Mouse (Mus musculus) retina, adult 2 months (tissue): ENCODE data around the gene Gm49373.

Experiments used
- DNase-seq: peaks from one replicate; pipeline ENCODE4 v3.0.0-alpha.2; 2012; ENCODE audit warnings: low read depth, low spot score

The Gm49373 gene

GRCm38 (mm10) chr9:21073044-21073840, at the start of gene Gm49373, which contains the start of gene Fdx1l:
Gene Gm49373 (minus strand): TSS chr9:21073096.
Gene Fdx1l (minus strand): TSS chr9:21073614.
- peak; percentile 81 for DNase-seq

DNA sequence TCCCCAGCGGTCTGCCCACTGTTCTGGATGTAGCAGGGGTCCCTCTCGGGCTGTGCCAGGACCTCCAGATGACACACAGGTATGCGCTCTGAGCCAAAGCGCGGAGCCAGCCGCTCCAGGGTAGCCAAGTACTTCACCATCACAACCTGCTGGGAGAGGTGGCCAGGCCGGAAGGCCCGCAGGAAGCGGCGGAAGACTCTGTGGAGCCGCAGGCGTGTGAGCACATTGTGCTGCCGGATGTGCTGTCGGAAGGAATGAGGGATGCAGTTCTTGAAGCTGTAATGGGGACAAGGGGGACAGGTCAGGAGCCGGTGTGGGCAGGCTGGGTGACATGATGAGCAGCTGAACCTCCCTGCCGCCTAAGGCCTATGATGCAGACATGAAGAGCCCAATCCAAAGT, 48.6 kb upstream of the Gm49373 start:
- DNase-seq: no peak

- DNase-seq: no peak
Observed at GRCm38 (mm10) chr9:21117073-21117472, 44.2 kb upstream of the Gm49373 start.

- DNase-seq: no peak
Observed at GRCm38 (mm10) chr9:21115105-21115504, 42.2 kb upstream of the Gm49373 start.

DNA sequence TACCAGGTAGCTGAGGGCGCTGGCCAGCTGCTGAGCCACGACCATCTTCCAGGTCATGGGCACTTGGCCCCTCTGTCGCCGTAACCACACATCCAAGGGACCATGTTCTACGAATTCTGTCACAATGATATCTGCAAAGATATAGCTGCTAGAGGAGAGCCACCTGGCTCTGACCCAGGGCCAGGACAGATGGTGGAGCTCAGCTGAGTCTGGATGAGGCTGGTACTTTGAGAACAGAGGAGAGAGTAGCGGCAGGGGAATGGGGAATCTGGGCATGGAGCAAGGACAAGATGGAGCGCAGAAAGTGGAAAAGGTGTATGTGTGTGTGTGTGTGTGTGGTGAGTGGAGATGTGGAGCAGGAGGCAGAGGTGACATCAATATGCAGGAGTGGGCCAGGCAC, 41.3 kb upstream of the Gm49373 start:
- DNase-seq: no peak

- no peak for DNase-seq
Observed at GRCm38 (mm10) chr9:21113751-21114150, 40.9 kb upstream of the Gm49373 start.

- no peak for DNase-seq
Observed at GRCm38 (mm10) chr9:21107607-21108237, 34.8 kb upstream of the Gm49373 start.

DNA sequence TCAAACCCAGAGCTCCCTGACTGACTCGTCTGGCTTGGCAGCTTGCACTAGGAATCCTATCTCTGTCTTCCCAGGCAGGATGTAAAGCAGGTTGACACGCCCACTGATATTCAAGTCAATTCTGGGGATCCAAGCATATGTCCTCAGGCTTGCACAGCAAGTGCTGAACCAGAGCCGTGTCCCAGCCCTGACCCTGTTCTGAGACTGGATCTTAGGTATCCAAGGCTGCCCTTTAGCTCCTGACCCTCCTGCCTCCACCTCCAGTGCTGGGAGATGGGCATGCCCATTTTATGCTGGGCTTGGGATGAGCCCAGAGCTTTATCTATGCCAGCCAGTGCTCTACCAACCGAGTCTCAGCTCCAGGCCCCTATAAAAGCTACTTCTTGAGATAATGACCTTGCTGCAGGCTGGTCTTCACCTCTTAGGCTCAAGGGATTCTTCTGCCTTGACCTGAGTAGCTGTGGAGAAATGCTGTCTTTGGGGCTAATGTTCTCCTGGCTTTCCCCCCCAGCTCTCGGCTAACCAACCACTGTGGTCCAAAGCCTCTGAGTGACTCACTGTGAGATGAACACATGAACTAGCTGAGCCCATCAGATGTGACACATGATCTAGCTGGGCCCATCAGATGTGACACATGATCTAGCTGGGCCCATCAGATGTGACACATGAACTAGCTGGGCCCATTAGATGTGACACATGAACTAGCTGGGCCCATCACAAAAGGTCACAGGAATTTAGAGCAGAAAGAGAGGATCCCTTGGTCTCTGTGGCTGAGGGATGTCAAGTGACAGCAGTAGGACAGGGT, 33.1 kb upstream of the Gm49373 start:
- no peak for DNase-seq

DNA sequence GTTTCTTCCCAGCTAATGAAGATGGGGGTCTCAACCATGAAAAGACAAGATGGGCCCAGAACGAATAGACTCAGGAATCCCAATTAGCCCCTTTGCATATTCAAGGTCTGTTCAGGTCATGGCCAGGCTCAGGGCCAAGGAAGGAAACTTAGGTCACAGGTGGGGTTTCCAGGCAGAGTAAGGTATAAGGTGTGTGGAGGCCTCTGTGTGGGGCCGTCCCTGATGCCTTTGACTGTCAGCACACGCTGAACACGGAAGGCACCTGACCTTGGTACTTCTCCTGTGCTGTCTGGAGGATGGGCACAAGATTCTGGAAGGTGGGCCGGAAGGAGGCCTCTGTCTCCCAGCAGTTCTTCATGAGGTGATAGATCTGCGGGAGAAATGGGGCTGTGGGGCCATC, 31.9 kb upstream of the Gm49373 start:
- DNase-seq: no peak

DNA sequence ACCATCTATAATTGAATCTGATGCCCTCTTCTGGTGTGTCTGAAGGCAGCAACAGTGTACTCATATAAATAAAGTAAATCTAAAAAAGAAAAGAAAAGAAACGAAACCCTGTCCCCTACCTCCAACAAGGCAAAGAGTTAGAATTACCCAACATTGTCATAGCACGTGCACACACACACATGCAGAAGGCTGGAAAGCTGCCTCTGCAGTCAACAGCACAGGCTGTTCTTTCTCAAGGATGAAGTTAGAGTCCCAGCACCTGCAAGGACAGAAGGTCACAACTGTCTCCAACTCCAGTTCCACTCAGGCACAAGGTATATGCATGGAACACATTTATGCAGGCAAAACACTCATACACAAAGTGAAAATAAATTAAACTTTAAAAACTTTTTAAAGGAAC, 29.2 kb upstream of the Gm49373 start:
- DNase-seq: no peak

GRCm38 (mm10) chr9:21100447-21101161, 27.7 kb upstream of the Gm49373 start:
- no peak for DNase-seq

- DNase-seq: no peak
Observed at GRCm38 (mm10) chr9:21097793-21098192, 24.9 kb upstream of the Gm49373 start.

DNA sequence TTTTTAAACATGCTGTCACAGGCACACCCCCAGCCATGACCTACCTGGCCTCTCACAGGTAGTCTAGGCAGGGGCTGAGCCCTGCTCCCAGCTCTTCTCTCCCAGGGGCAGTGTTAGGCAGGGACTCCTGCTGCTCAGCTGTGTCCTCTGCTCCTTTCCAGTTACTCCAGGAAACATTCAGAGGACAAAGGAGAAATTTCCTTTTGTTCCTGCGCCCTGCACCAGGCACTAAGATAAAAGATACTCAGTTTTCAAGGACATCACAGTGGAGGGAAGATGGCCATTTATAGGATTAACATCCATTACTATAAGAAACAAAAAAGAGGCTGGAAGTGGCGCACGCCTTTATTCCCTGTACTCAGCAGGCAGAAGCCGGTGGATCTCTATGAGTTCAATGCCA, 23.1 kb upstream of the Gm49373 start:
- DNase-seq: no peak

DNA sequence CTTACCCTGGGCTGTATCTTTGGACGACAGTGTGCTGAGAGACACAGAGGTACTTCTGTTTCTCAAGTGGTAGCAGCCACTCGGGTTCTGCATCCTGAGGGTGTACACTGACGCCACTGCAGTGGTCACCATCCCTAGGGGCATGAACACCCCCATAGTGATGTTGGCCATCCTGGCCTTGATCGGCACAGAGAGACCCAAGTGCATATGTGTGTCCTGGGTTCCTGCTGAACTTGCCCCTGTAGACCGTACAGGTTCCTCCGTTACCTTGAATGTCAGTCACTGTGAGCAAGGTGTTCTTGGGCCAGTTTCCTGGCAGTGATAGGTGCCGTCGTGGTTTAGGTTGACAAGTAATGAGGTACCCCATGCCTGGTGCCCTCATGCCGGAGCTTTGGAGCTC, 20.5 kb upstream of the Gm49373 start:
- DNase-seq: no peak

DNA sequence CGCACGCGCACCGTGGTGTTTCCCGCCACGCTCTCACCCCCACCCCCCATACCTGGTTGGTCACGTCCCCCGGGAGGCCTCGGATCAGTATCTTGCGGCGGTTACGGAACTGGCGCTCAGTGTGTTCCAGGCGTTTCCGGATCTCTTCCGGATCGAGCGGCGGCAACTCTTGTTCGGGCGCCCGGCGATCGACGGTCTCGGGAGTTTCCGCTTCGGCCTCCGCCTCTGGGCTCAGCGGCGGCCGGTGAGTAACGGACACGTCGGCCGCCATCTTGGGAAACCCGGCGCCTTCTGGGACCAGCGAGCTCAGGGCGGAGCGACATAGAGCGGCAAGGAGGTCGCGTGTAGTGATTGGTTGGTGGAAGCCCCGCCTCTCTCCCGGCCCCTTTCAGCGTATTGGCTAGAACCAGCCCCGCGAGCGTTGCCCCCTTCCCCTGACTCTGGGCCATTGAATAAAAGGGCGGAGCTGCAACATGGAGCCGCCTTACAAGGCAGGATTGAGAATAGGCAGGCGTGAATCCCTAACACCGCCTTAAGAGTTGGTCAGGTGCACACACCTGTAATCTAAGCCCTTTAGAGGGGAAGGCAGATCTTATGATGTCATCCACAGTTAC, 18.9 kb upstream of the Gm49373 start, which contains the start of the genes Gm38431 and Raver1:
Gene Gm38431, minus strand, starts transcription at position 291 of the 614 bp plus-strand sequence.
Gene Raver1, minus strand, starts transcription at position 302 of the 614 bp plus-strand sequence.
- peak; percentile 92 for DNase-seq

- DNase-seq: peak; percentile 9
Observed at GRCm38 (mm10) chr9:21090972-21091706, 18.2 kb upstream of the Gm49373 start.

- no peak for DNase-seq
Observed at GRCm38 (mm10) chr9:21090537-21090936, 17.6 kb upstream of the Gm49373 start.

GRCm38 (mm10) chr9:21083324-21083723, 10.4 kb upstream of the Gm49373 start:
- no peak for DNase-seq

DNA sequence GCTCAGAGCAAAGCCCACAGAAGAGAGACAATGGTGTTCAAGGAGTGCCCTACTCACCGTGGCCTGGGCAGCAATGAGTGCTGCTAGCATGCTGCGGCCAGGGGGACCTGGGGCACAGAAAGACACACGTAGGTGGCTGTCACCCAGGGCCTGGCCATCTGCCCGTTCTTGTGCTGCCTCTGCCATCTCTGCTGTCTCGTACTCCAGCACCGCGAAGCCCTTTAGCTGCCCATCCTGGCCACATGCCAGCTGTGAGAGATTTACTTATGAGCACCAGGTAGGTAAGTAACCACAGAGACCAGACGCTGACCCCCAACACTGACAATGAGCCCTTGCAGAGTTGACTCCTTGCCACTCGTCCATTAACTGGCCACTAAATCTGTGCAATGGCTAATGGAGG, 8.2 kb upstream of the Gm49373 start:
- no peak for DNase-seq

GRCm38 (mm10) chr9:21075625-21076024, 2.7 kb upstream of the Gm49373 start:
- no peak for DNase-seq
